Mouse (Mus musculus): ENCODE measurements around the gene Cnot10.

GRCm38 (mm10) chr9:114624178-114624577 lies 15.8 kb downstream of the Cnot10 start:
- no peak for TF ChIP-seq GATA1 (IDR thresholded peaks at IDR 0.05; ENCODE audit: borderline replicate concordance, low read length)
- no peak for TF ChIP-seq FLI1 (IDR thresholded peaks at IDR 0.05; ENCODE audit: low read length)

Data from megakaryocyte, embryonic 14.5 days (primary cell).